Mouse (Mus musculus): ENCODE measurements at regions not wholly inside any gene's neighbourhood (a gene's known extent, or its start where the extent isn't known, plus 50 kb on each side); places are given as distances from the start of the nearest gene placed in this dataset.
A peak's percentile ranks its signal among the peaks of the same experiment; 100 is the strongest.

GRCm38 (mm10) chr13:71517776-71518175 is 445.7 kb downstream of the Irx1 start:
- ATAC-seq (ENCODE audit: low FRiP score, low TSS enrichment): no peak
- WGBS: 84% methylated on average over 1 of the region's 1 CpGs

DNA sequence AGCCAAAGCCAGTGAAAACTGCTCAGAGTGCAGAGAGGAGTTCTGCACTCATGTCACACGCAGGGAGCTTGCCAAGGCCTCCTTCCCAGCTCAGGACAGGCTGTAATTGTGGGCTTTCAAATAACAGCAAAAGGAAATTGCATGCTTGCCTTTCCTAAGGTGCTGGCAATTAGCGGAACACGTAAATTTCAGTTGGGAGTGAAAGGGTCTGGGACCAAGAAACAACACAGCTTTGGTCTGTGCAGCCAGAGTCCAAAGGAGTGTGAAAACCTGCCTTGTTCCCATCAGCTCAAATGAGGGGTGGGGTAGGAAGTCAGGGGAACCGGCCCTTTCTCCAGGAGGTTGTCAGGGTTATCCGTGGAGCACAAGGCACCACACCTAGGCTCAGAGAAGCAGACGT is 450.3 kb downstream of the Irx1 start:
- H3K9me3 ChIP-seq (ENCODE audit: low read length): no peaks in the 10 kb centered on the region
- H3K27me3 ChIP-seq (ENCODE audit: insufficient read depth, low read length): no peaks in the 10 kb centered on the region
- ATAC-seq (ENCODE audit: low FRiP score, low TSS enrichment): no peak
- no peak overlapping the region for H3K4me2 ChIP-seq (replicated peaks; ENCODE audit: low read depth, low read length)
- no peak overlapping the region for H3K9ac ChIP-seq (replicated peaks; ENCODE audit: low read length)
- no peaks in the 10 kb centered on the region for H3K36me3 ChIP-seq (ENCODE audit: insufficient read depth, low read length)
- no peaks in the 10 kb centered on the region for H3K4me1 ChIP-seq (ENCODE audit: insufficient read depth, low read length)
- H3K4me3 ChIP-seq (ENCODE audit: low read length): no peak overlapping the region
- no peak overlapping the region for H3K27ac ChIP-seq (ENCODE audit: low read length)
- 22% methylated on average over 6 of the region's 6 CpGs for WGBS

More at GRCm38 (mm10) chr13:71517776-71518175, 445.7 kb downstream of the Irx1 start:
- Histone ChIP-seq H3K27ac (ENCODE audit: low read length) (no peak overlapping the region), H3K4me2 (replicated peaks; ENCODE audit: low read depth, low read length) (no peak overlapping the region), H3K4me3 (ENCODE audit: low read length) (no peak overlapping the region), H3K36me3 (ENCODE audit: insufficient read depth, low read length) (no peaks in the 10 kb centered on the region), H3K9ac (replicated peaks; ENCODE audit: low read length) (no peak overlapping the region), H3K27me3 (ENCODE audit: insufficient read depth, low read length) (no peaks in the 10 kb centered on the region), H3K9me3 (ENCODE audit: low read length) (no peaks in the 10 kb centered on the region), H3K4me1 (ENCODE audit: insufficient read depth, low read length) (no peaks in the 10 kb centered on the region)

- H3K27ac ChIP-seq (ENCODE audit: low read length): peak overlapping the region; percentile 76
- H3K36me3 ChIP-seq (ENCODE audit: insufficient read depth, low read length): no peaks in the 10 kb centered on the region
- peak; percentile 92 for ATAC-seq (ENCODE audit: low FRiP score, low TSS enrichment)
- no peak overlapping the region for H3K9ac ChIP-seq (replicated peaks; ENCODE audit: low read length)
- WGBS: 11% methylated on average over 9 of the region's 9 CpGs
- H3K27me3 ChIP-seq (ENCODE audit: insufficient read depth, low read length): no peaks in the 10 kb centered on the region
- H3K9me3 ChIP-seq (ENCODE audit: low read length): no peaks in the 10 kb centered on the region
- no peak overlapping the region for H3K4me3 ChIP-seq (ENCODE audit: low read length)
- peak overlapping the region; percentile 38 for H3K4me2 ChIP-seq (replicated peaks; ENCODE audit: low read depth, low read length)
- H3K4me1 ChIP-seq (ENCODE audit: insufficient read depth, low read length): peaks cover 5% of the 10 kb centered on the region; the same call in 1 of the 2 replicates
Measured at GRCm38 (mm10) chr13:71507956-71508401, 455.5 kb downstream of the Irx1 start.

DNA sequence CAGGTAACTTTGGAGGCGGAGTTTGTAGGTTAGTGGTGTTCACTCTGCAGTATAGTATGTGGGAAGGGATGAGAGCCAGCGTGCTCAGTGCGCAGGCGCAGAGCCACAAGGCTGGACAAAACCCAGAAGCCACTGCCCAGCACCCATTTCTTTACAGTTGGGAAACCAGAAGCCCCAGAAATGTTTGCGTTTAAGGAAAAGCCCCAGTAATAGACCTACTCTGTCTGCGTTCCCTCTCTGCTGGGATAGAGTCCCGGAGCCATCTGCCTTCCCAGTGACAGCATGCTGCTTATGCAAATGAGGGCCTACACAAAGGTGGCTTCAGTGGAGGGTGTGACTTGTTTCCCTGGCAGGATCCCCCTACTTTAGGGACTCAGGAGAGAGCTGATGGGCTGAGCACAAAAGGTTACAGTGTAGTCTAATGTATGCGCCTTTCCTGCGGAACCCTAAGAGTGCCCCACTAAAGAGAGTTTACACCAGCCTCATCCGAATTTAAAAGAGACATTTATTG is 456.0 kb downstream of the Irx1 start:
- Histone ChIP-seq H3K27ac (ENCODE audit: low read length) (peak overlapping the region; percentile 76), H3K9ac (replicated peaks; ENCODE audit: low read length) (no peak overlapping the region), H3K9me3 (ENCODE audit: low read length) (no peaks in the 10 kb centered on the region), H3K4me1 (ENCODE audit: insufficient read depth, low read length) (peaks cover 5% of the 10 kb centered on the region; the same call in 1 of the 2 replicates), H3K27me3 (ENCODE audit: insufficient read depth, low read length) (no peaks in the 10 kb centered on the region), H3K36me3 (ENCODE audit: insufficient read depth, low read length) (no peaks in the 10 kb centered on the region), H3K4me3 (ENCODE audit: low read length) (peak overlapping the region; percentile 12; the same call in 1 of the 2 replicates), H3K4me2 (replicated peaks; ENCODE audit: low read depth, low read length) (peak overlapping the region; percentile 38)
- 11% methylated on average over 10 of the region's 10 CpGs for WGBS
- peak; percentile 77 for ATAC-seq (ENCODE audit: low FRiP score, low TSS enrichment)

DNA sequence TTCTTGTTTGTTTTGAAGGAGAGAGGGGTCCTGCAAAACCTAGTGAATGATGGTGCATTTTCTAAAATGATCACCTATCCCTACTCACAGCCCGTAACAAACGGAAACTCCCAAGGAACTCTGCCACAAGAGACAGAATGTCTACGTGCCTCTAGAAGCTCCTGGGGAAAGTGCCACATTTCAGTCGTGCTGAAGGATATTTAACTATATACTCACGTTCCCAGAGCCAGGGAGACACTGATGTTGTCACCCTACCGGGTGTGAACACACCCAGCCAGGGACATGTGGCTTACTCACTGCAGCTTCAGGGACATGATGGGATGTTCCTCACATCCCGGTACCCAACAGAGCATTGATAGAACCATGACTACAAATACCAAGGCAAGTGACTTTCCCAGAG is 456.7 kb downstream of the Irx1 start:
- Histone ChIP-seq H3K9ac (replicated peaks; ENCODE audit: low read length) (no peak overlapping the region; the same call in 1 of the 2 replicates), H3K9me3 (ENCODE audit: low read length) (no peaks in the 10 kb centered on the region), H3K4me2 (replicated peaks; ENCODE audit: low read depth, low read length) (peak overlapping the region; percentile 38), H3K4me1 (ENCODE audit: insufficient read depth, low read length) (peaks cover 5% of the 10 kb centered on the region; the same call in 1 of the 2 replicates), H3K27ac (ENCODE audit: low read length) (peak overlapping the region; percentile 76; the same call in 1 of the 2 replicates), H3K27me3 (ENCODE audit: insufficient read depth, low read length) (no peaks in the 10 kb centered on the region), H3K4me3 (ENCODE audit: low read length) (0 out of 2 replicates have a peak overlapping the region, but pooled peaks have one; percentile 12), H3K36me3 (ENCODE audit: insufficient read depth, low read length) (no peaks in the 10 kb centered on the region)
- no peak for ATAC-seq (ENCODE audit: low FRiP score, low TSS enrichment)
- WGBS: 27% methylated on average over 7 of the region's 7 CpGs

- WGBS: 60% methylated on average over 6 of the region's 6 CpGs
- H3K9ac ChIP-seq (replicated peaks; ENCODE audit: low read length): no peak overlapping the region
- ATAC-seq (ENCODE audit: low FRiP score, low TSS enrichment): no peak
Measured at GRCm38 (mm10) chr13:71489773-71490172, 473.8 kb downstream of the Irx1 start.

GRCm38 (mm10) chr13:71481205-71481604 is 482.3 kb downstream of the Irx1 start:
- H3K27me3 ChIP-seq (ENCODE audit: insufficient read depth, low read length): 0 out of 2 replicates have a peak, but pooled peaks cover 4% of the 10 kb centered on the region
- H3K9me3 ChIP-seq (ENCODE audit: low read length): no peaks in the 10 kb centered on the region
- no peaks in the 10 kb centered on the region for H3K36me3 ChIP-seq (ENCODE audit: insufficient read depth, low read length)
- no peak overlapping the region for H3K27ac ChIP-seq (ENCODE audit: low read length)
- H3K4me2 ChIP-seq (replicated peaks; ENCODE audit: low read depth, low read length): no peak overlapping the region
- H3K4me3 ChIP-seq (ENCODE audit: low read length): no peak overlapping the region
- no peak overlapping the region for H3K9ac ChIP-seq (replicated peaks; ENCODE audit: low read length)
- H3K4me1 ChIP-seq (ENCODE audit: insufficient read depth, low read length): no peaks in the 10 kb centered on the region
- no peak for ATAC-seq (ENCODE audit: low FRiP score, low TSS enrichment)

More at GRCm38 (mm10) chr13:71489773-71490172, 473.8 kb downstream of the Irx1 start:
- H3K4me1 ChIP-seq (ENCODE audit: insufficient read depth, low read length): no peaks in the 10 kb centered on the region
- H3K27me3 ChIP-seq (ENCODE audit: insufficient read depth, low read length): no peaks in the 10 kb centered on the region
- H3K27ac ChIP-seq (ENCODE audit: low read length): no peak overlapping the region
- no peaks in the 10 kb centered on the region for H3K36me3 ChIP-seq (ENCODE audit: insufficient read depth, low read length)
- no peak overlapping the region for H3K4me2 ChIP-seq (replicated peaks; ENCODE audit: low read depth, low read length)
- H3K4me3 ChIP-seq (ENCODE audit: low read length): no peak overlapping the region
- no peaks in the 10 kb centered on the region for H3K9me3 ChIP-seq (ENCODE audit: low read length)

DNA sequence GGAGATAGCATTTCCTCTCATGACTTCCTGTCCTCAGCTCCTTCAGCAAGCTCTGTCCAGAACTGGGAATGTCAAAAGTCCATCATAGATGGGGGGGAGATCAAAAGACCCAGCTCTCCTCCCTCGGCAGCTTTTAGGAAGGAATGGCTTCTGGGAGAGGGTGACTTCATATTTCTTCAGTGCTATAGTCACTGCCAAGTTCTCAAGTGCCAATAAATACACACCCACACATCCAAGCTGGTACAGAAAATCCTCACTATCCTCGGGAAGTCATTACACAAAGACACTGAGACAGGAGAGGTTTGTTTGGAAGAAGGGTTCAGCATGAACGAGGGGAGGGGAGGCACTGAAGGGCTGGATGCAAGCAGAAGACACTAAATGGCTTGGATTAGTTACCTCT is 502.0 kb downstream of the Irx1 start:
- no peaks in the 10 kb centered on the region for H3K36me3 ChIP-seq (ENCODE audit: insufficient read depth, low read length)
- H3K9me3 ChIP-seq (ENCODE audit: low read length): no peaks in the 10 kb centered on the region
- peaks cover 64% of the 10 kb centered on the region for H3K27me3 ChIP-seq (ENCODE audit: insufficient read depth, low read length)
- no peak overlapping the region for H3K9ac ChIP-seq (replicated peaks; ENCODE audit: low read length)
- WGBS: 42% methylated on average over 3 of the region's 3 CpGs
- no peak overlapping the region for H3K4me3 ChIP-seq (ENCODE audit: low read length)
- no peak for ATAC-seq (ENCODE audit: low FRiP score, low TSS enrichment)
- H3K4me2 ChIP-seq (replicated peaks; ENCODE audit: low read depth, low read length): no peak overlapping the region
- no peaks in the 10 kb centered on the region for H3K4me1 ChIP-seq (ENCODE audit: insufficient read depth, low read length)
- H3K27ac ChIP-seq (ENCODE audit: low read length): no peak overlapping the region

- H3K27me3 ChIP-seq (ENCODE audit: insufficient read depth, low read length): peaks cover 73% of the 10 kb centered on the region
- H3K36me3 ChIP-seq (ENCODE audit: insufficient read depth, low read length): no peaks in the 10 kb centered on the region
- no peaks in the 10 kb centered on the region for H3K4me1 ChIP-seq (ENCODE audit: insufficient read depth, low read length)
- no peak overlapping the region for H3K27ac ChIP-seq (ENCODE audit: low read length)
- no peaks in the 10 kb centered on the region for H3K9me3 ChIP-seq (ENCODE audit: low read length)
- ATAC-seq (ENCODE audit: low FRiP score, low TSS enrichment): no peak
- H3K4me3 ChIP-seq (ENCODE audit: low read length): no peak overlapping the region
- WGBS: 67% methylated on average over 2 of the region's 2 CpGs
- H3K4me2 ChIP-seq (replicated peaks; ENCODE audit: low read depth, low read length): no peak overlapping the region
- no peak overlapping the region for H3K9ac ChIP-seq (replicated peaks; ENCODE audit: low read length)
Measured at GRCm38 (mm10) chr13:71460607-71461006, 502.9 kb downstream of the Irx1 start.

- no peak overlapping the region for H3K4me3 ChIP-seq (ENCODE audit: low read length)
- 18% methylated on average over 9 of the region's 9 CpGs for whole genome bisulfite sequencing
- no peaks in the 10 kb centered on the region for H3K9me3 ChIP-seq (ENCODE audit: low read length)
- no peak overlapping the region for H3K4me2 ChIP-seq (replicated peaks; ENCODE audit: low read depth, low read length)
- H3K4me1 ChIP-seq (ENCODE audit: insufficient read depth, low read length): no peaks in the 10 kb centered on the region
- H3K27ac ChIP-seq (ENCODE audit: low read length): no peak overlapping the region
- no peaks in the 10 kb centered on the region for H3K36me3 ChIP-seq (ENCODE audit: insufficient read depth, low read length)
- H3K9ac ChIP-seq (replicated peaks; ENCODE audit: low read length): no peak overlapping the region
- peaks cover 77% of the 10 kb centered on the region for H3K27me3 ChIP-seq (ENCODE audit: insufficient read depth, low read length)
- no peak for ATAC-seq (ENCODE audit: low FRiP score, low TSS enrichment)
Measured at GRCm38 (mm10) chr13:71460097-71460496, 503.4 kb downstream of the Irx1 start.

All from kidney, embryonic 16.5 days (tissue).